Mouse (Mus musculus) left cerebral cortex, adult 11 months (tissue): ENCODE data around the gene D5Ertd579e.

ENCODE experiments used
- DNase-seq: peaks from one replicate; pipeline ENCODE4 v3.0.0; 2022; ENCODE audit warnings: low spot score

D5Ertd579e gene

DNA sequence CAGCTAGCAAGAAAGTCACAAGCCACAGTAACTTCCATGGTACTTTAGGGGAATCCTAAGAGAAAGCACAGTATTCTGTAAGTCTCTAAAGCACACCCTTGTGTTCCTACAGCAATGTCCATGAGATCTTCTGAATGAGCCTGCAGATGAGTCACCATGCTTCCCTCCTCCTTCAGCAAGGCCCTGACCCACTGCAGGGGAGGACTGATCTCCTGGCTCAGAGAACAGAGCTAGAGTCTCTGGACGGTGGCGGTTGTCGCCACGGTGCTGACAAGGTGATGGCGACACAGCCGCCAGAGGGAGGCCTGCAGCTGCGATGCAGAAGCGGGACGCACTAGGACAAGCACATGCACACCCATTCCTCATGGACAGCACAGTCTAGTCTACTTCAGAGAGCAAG lies 93.8 kb downstream of the D5Ertd579e start:
- DNase-seq = no peak

DNA sequence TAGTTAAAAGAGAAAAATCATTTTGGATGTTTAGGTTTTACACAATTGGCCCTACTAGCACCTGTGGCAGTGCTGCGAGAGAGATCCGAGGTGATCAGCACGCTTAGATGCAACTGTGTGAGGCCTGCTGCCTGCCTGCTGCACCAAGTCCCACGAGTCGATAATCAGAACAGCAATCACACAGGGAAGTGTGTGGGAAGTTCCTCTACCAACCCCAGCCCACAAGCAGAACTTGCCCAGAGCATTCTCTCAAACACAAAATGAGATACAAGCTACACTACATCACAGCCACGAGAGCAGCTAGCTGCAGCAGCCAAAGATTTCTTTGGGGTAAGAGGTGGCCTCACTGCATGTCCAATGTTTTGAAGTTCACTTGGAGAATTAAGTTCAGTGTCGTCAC lies 94.3 kb downstream of the D5Ertd579e start:
- DNase-seq = no peak

DNA sequence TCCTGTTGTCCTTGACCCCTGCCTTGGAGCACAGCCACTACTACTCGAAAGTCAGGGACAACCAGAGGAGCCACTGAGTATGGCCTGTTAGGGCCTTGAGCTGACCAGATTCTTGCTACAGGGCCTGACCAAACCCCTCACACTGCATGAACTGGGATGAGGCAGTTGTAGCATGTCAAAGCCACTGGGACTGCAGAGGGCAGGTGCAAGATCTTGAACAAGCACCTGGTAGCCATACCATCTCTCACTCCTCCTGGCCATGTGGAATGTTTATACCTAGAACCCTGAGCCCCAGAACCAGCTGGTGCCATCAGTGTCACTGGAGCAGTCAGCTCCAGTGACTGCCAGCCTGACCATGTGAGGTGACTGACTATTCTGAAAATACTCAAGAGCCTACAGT lies 96.9 kb downstream of the D5Ertd579e start:
- DNase-seq = no peak

DNA sequence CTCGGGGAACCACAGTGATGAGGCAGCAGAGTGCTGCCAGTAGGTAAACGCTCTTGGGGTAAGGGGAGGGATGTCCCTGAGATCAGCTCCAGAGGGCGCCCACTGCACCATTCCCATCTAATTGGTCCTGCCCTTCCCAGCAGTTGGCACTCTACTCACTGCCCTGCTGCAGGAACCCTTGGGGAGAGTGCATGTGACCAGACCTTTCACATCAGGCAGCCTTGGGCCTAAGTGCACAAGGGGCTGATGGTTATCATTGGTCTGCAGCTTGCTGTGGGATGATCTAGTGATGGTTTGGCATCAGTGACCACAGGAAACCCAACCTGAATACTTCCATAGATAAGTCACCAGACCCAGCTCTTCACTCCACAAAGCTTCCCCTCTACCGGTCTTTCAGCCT lies 98.2 kb downstream of the D5Ertd579e start:
- DNase-seq = no peak

DNA sequence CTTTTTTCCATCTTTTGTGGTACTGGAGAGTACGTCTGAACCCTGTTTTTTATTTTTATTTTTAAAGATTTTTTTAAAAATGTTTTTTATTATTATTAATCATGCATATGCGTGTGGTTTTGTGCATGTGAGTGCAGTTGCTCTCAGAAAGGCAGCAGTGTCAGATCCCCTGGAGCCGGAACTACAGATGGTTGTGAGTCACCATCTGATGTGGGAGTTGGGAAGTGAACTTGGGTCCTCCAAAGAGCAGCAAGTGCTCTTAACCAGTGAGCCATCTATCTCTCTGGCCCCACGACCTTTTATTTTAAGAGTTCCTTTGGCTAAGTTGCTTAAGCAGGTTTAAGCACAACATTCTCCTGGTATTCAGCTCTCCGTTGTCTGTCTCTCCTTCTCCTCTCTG lies 99.6 kb downstream of the D5Ertd579e start:
- DNase-seq = no peak

DNA sequence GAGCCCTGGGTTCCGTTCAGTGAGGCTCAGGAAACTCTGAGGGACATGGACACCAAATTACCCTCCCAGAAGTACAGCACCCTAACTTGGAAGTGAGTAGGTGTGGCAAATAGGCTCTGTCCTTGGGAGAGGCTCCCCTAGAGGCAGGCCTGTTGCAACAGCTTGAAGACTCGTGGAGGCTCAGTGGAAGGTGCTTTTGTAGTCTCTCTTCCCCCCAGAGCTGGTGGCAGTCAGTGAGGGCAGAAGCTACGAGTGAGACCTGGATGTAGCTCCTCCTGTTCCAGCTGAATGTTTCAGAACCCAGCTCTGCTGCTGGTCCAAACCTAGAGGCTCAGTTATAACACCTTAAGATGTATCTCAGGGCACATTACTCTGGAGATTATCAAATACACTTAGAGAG lies 100.7 kb downstream of the D5Ertd579e start:
- no peak for DNase-seq

DNA sequence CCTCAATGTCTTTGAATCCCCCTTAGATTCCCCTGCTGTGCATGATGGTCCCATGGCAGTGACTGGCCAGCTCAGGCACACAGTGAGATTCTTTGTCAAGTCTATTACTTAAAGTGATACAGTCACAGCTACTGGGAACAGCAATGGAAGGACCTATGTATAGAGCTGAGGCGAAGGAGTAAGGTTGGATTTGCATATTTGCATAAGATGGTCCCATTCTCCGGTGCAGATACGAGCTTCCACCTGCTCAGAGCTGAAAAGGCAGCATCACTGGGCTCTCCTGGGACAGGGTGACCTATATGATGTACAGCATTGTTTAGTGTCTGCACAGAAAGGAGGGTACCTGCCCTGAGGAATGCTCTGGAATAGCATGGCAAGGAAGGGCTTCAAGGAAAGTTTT lies 101.5 kb downstream of the D5Ertd579e start:
- DNase-seq = no peak

DNA sequence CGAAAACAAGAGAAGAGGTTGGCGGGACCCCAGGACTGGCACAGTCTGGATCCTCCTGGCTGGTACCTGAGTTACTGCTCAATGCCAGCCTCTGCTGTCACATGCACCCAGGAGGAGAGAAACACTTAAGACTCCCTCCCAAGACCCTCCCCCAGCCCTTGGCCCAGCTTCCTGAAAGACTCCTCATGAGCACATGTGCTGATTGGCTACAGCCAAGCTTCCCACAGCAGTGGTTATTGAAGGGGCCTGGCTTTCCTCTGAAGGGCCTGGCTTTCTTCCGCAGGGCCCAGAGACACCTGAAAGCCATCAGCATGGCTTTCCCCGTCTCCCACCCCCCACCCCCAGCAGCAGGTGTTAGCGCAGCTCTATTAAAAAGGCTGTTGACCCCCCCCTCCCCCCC lies 102.6 kb downstream of the D5Ertd579e start, which contains the start of gene Tbc1d14:
Tbc1d14 (minus strand) TSS at position 101 of the 400 bp plus-strand sequence.
- no peak for DNase-seq

DNA sequence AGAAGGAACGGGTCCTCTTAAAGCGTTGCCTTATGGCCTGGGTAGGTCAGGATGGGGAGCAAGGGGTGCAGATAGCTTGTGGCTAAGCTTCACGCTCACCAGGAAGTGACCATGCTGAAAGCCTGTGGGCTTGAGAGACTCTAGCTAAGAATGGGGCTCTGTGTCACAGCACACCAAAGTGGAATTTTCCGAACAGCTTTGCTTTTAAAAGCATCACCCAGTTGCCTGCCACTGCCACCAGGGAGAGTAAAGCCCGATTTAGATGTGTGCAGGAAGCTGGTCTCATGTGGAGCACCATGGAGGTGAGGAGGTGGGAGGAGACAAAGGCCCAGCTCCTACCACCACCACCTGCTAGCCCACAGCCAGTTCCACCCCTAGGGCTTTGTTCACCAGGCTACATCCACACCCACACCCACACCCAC lies 105.3 kb downstream of the D5Ertd579e start:
- no peak for DNase-seq

DNA sequence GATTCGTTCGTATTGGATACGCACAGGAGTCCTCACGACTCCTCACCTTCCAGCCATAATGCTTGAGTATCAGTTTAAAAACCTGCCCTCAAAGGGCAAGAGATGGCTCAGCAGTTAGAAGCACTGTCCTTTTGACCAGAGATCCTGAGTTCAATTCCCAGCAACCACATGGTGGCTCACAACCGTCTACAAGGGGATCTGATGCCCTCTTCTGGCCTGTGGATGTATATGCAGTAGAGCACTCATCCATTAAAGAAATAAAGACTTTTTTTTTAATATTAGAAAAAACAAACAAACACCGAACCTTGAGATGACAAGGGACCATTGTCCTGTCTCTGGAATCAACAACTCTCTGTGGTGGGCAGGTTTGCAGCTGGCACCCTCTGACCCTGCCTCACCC lies 111.5 kb downstream of the D5Ertd579e start:
- no peak for DNase-seq

DNA sequence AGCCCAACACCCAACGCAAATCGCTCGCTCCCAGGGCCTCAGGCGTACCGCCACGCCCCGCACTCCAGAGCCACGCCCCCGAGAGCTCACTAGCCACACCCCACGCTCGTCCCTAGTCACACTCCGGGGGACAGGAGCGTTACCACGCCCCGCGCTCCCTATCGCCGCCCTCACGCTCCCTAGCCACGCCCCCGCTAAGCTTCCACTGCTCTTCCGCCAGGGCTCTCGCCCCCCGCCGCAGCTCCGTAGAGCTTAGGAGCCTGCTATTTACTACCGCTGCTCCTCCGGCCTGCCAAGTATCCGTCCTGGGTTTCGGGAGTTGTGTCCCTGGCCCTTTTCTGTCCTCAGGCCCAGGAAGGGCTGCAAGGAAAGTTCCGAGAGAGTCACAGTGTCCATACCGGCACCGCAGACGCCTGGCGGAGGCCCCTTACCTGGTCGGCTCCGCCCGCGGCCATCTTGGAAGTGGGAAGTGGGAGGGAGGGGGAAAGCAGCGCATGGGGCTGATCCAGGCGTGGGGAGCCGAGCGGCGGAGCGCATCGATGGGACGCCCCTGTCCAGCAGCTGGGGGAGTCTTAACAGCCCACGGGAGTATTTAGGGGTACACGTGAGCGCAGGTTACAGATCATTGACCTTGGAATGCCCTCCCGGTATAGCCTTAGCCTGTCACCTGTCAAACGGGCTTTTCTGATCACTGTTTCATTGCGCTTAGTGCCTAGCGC lies 113.7 kb downstream of the D5Ertd579e start:
- peak; percentile 98 for DNase-seq

DNA sequence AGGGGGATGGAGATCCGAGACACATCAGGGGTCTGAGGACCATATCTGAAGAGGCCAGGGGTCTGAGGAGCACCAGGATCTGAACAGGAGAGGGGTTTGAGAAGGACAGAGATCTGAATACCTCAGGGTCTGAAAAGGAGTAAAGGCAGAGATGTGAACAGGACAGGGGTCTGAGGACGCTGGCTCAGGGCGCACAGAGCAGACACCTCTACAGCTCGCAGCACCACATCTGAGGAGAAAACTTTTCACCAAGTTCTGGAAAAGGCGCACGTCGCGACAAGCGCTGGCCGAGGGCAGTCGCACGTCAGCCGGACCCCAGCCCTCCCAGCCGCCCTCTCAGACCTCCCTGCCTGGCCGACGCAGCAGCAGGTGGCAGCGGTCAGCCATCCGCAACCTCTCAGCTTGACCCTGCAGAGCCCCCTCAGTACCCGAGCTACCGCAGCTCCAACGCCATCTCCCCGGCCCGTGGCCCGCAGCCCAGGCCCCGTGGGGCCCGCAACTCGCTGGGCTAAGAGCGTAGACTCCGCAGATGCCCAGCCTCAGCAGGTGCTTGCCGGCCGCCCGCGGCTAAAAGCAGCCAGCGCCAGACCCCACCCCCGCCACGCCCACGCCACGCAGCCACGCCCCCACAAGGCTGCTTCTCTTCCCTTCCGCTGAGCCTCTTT lies 114.4 kb downstream of the D5Ertd579e start:
- DNase-seq = no peak

DNA sequence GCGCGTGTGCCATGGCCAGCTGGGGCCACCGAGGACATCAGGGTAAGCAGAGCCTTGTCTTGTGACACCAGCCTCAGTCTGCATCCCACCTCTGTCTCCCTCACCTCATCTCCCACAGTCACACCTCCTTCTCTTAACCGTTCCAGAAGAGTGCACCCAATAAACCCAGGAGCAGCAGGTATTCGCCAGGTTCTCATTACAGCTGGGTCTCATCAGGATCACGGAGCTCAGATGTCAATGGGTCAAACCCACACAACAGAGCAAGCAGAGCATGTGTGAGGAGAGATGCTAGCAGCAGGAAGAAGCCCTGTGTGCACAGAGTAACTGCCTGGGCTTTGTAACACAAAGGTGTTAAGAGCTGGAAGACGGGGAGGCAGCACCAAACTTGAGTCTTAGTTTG lies 115.9 kb downstream of the D5Ertd579e start:
- no peak for DNase-seq

DNA sequence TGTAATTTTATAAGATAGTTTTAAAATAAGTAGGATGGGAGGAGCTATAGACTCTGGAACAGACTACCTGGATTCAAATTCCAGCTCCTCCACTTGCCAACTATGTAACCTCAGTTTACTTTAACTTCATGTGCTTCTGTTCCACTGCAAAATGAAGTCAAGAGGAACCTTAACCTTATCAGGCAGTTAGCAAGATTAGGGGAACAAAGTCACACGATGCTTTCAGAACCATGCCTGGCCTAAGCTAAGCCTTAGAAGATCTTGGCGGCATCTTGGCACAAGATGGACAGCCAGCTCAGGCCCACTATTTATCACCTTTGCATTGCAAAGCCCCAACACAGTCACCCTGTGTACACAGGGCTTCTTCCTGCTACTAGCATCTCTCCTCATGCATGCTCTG lies 116.8 kb downstream of the D5Ertd579e start:
- DNase-seq = no peak

DNA sequence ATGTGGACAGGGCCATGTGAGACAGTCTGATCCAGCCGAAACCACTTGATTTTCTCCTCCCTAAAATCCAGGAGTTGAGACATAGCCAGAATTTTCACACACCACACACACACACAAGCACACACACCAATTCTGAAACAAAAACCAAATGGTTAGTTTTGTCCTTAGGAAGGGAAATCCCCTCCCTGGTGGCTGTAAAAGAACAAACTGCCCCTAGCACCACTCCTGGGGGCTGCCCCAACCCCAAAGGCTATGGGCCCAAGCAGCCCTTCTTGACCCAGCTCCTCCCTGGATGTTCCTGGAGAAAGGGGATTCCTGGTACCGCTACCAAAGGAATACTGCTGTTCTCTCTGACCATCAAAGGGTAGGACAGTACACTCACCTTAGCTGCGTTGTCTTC lies 119.4 kb downstream of the D5Ertd579e start:
- no peak for DNase-seq

DNA sequence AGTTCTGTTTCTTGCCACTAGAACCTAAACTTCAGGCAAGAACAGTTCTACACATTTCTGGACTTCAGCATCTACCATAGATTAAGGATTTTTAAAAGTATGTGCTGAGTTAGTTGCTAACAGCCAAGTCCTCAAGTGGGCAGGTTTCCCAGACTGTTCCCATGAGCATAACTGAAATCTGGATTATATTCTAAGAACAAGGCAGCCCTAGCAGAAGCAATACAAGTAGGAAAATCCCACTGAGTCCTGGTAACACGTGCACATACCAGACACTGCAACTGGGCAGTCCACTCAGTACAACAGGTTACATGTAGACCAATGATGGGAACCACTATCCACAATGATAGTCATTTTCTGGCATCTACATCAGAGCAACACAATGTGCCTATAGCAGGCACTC lies 120.1 kb downstream of the D5Ertd579e start:
- DNase-seq = no peak

DNA sequence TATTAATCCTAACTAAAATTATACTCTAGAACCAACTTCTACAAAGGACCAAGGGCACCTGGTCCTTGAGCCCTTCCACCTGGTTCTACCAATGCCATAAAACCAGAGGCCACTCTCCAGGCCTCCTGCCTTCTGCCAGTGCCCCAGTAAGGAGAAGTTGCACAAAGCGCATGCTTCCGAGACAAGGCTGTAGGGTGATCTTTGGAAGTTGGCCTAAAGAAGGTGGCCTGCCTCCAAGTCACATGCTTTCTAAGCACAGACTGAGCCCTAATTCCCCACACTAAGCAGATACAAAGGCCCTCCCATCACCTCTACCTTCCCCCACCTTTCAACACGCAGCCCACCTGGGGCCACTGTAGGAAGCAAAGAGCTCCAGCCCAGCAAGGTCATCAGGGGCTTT lies 120.6 kb downstream of the D5Ertd579e start:
- no peak for DNase-seq

DNA sequence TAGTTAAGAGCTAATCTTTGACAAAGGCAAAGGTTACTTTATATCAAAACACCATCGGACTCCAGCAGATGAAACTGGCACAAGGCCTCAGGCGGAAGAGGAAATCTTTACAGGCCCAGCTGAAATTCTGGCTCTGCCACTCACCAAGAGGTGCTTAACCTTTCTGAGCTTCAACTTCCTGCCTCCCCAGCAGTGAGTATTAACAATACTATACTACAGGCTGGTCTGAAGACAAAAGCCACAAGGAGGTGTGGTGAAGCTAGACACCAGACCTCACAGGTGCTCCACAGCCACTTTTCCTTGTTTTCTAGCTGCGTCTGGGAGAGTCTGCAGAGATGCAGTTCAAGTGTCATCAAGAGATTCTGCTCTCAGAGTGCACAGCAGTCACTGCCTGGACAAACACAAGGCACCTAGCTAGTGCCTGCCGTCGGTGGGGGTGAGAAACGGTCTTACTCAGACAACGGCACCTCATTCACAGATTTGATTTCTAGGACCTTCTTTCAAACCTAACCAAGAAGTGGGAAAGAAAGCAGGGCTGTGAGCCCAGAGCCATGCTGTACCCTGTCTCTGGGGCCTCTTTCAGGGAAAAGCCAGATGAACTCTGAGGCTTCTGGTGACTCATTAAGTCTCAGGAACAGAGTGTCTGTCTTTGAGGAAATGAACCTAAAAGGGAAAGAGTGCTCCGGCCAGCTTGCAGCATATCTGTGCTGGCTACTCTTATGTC lies 121.5 kb downstream of the D5Ertd579e start:
- DNase-seq = no peak

DNA sequence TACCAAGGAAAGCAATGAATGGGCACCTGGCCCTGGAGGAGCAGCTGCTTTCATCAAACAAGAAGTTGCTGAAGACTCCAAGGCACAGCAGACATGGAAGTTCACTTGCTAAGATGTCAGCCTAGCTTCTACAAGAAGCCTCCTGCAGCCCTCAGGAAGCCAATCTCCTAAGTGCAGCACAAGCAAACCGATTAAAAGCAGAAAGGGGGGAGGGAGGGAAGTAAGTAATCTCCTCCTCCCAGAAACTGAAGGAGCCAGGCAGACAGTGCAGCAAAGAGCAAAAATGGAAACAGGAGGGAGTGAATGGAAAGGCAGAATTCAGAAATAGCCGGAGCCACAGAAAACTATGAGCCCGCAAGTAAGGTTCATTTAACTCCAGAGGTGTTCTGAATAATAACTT lies 122.5 kb downstream of the D5Ertd579e start:
- DNase-seq = no peak

DNA sequence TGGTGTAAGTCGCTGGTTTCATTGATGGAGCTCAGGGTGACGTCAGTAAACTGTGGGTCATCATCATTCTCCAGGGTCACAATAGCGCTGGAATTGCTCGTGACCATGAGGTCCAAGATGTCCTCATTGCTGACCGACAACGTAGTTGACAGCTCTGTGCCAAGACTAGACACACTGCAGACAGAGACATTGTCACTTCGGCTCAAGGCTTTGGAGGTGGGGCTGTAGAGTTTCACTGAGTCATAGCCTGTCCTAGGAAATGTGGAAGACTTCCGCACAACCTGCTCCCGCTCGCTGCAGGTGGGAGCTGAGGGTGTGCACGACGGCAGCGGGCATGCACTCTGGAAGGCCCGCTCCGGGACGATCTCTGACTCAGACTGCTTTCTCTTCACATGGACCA lies 124.5 kb downstream of the D5Ertd579e start:
- no peak for DNase-seq

DNA sequence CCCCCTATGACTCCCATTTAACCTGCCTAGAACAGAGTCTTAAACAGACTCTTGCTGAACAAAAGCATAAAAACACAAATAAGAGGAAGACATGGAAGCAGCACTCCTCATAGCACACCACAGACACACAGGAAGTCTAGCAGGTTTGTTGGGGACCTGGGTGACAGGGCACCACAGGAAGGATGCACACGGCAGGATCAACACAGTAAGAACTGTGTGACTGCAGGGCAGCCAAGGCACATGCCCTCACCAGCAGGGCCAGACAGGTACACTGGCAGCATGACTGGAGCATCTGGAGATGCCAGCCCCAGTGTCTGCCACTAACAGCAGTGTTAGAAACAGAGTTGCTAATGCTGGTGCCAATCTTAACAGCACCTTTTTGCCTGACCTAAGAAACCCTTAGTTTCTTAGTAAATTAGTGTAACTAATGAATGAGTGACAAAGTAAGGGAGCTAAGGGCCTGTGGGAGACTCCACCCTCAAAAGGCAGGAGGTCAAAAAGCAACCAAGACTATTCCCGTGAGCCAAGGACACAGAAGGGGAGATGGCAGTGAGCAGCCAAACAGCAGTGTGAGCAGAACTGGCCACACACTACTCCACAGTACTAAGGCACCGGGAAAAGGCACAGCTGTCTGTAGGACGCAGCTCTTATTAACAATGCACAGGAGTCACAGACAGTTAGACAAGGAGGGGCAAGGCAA lies 125.1 kb downstream of the D5Ertd579e start:
- DNase-seq = no peak

DNA sequence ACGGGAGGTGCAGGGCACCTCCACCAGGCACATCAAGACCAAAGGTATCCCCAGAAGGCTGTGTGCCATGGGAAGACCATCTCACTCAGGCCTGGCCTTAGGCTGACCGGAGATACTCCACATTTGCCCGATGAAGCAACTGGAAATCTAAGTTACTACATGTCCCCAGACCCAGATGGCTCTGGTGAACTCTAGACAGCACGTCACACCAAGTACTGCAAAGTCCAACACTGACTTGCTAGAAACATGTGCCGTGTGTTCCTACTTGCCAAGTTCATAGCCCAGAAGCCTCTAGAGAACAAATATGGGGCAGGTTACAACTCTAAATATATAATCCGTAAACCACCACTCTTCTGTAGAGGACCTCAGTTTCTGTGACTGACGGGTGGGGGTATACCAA lies 125.7 kb downstream of the D5Ertd579e start:
- DNase-seq = no peak

DNA sequence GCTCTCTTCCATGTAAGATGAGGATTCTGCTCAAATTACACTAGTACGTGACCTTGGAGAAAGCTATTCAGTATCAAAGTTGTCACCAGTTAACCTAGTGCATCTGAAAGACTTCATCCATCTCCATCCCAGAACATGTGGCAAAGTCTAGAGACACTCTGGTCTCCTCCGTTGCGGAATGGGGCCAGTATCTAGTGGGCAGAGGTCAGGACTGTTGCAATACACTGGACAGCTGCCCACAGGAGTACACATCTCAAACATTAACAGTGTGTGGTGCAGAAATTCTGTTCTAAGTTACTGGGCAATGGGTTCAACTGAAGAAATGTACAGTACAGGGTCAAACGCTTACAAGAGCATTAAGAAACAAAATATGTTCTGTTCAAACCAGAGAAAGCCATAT lies 127.7 kb downstream of the D5Ertd579e start:
- no peak for DNase-seq
